Mouse (Mus musculus) embryonic fibroblast, embryonic 13.5 days (primary cell): ENCODE measurements around the gene Gm10778. TPM values are rescaled to one million over a fixed set of nuclear protein-coding genes. Genes with fewer than 3 reads are reported as not detected.

ENCODE experiments used
- H3K27ac ChIP-seq: 2 replicates; pipeline ENCODE4 v1.5.1; 2012; ENCODE audit warnings: low read length, control low read depth, inconsistent platforms; ENCODE audit not compliant: insufficient read depth
- H3K4me1 ChIP-seq: 2 replicates; pipeline ENCODE4 v1.6.1; 2011; ENCODE audit warnings: low read length; ENCODE audit not compliant: control insufficient read depth, insufficient read depth
- H3K4me3 ChIP-seq: 2 replicates; pipeline ENCODE4 v1.5.1; 2011; ENCODE audit warnings: mild to moderate bottlenecking, control low read depth, low read length; ENCODE audit not compliant: insufficient read depth
- CTCF ChIP-seq: IDR thresholded peaks from 2 replicates; pipeline ENCODE4 v1.5.1; 2011; ENCODE audit warnings: mild to moderate bottlenecking, control low read depth, low read length, moderate library complexity, borderline replicate concordance; ENCODE audit not compliant: insufficient read depth
- POLR2A ChIP-seq: IDR thresholded peaks from 2 replicates; pipeline ENCODE4 v1.6.1; 2011; ENCODE audit warnings: low read depth, mild to moderate bottlenecking, control low read depth, low read length, moderate library complexity
- polyA plus RNA-seq: library from polyadenylated mRNA; stranded (reverse); fragments of >200 nt; gene quantifications from 2 replicates; pipeline ENCODE4 v1.2.4, GENCODE M21; 2011; ENCODE audit warnings: low read depth; ENCODE audit not compliant: missing spikeins, insufficient read length

Gm10778 gene
- polyA plus RNA-seq, 1 experiment = 2.7 TPM

DNA sequence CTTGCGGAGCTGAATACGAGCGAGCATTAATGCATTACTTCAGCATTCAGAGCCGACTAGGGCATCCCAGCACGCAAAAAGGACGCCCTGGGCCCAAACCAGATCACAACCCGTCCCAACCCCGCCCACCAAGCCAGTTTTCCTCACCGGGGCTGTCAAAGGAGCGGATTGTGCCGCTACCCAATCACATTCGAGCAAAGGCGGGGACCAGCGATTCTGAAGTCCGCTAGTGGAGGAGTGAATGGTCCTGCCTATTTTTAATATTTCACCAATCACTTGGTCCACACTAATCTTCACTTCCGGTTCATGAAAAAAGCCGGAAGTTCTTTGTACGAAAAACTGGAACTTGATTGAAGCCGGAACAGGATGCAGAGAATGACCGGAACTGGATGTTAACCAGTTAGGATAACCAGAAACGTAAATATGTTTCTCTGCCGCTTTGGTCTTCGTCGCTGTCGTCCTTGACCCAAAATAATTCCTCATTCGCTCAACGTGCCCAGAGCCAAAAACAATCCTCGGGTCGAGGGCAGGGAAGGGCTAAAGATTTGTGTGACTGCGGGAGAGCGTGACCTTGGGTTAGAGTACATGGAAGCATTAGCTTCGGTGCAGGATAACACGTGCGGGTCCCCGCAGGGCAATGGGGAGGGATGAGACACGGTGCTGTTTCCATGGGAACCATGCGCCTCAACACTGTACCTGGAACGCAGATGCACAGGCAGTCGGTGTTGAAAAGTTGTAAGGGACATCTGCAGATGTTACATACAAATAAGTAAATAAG lies 42.7 kb upstream of the Gm10778 start, which contains the start of gene BC025920:
TSS of gene BC025920 (plus strand) at position 297 of the 778 bp plus-strand sequence.
- no peak for TF ChIP-seq CTCF
- peak; percentile 75 for TF ChIP-seq POLR2A
- Histone ChIP-seq H3K4me3 (peak within 1 kb of the TSS; percentile 69), H3K4me1 (peaks cover 3% of the 10 kb centered on the region; the same call in 1 of the 2 replicates), H3K27ac (peak within 1 kb of the TSS; percentile 68)

DNA sequence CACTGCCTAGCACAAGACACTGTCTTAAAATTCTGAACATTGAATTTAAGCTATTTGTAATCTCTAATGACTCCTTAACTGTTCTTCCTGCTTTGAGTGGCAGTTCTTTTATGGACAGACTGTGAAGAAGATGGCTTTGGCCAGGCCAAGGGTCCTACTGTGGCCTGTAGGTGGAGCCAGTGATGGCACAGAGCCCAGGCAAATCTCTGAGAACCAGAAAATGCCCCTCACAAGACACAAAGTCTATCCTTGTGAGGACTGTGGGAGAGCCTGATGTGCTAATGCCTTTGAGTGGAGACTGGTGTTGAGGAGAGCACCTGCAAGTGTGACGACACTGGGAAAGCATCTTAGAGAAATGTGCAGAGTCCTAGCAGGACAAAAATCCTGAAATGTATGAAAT lies 40.6 kb upstream of the Gm10778 start:
- TF ChIP-seq POLR2A = no peak
- no peak for TF ChIP-seq CTCF
- Histone ChIP-seq H3K4me1 (peaks cover 3% of the 10 kb centered on the region; the same call in 1 of the 2 replicates), H3K27ac (no peak overlapping the region), H3K4me3 (no peak overlapping the region)

DNA sequence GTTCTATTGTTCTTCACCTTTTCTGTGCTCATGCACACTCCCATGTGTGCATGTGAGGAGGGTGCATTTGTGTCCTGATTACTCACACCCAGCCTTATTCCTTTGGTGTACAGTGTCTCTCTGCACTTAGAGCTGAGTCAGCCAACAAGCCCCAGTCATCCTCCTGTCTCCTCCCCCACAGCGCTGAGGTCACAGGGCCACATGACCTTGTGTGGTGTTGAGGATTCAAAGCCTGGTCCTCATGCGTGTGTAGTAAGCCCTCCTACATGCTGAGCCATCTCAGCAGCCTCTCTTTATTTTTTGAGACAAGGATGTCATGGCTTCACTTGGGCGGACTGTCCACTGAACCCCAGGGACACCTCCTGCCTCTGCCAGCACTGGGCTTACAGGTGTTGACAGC lies 36.1 kb upstream of the Gm10778 start:
- no peak for TF ChIP-seq CTCF
- TF ChIP-seq POLR2A = no peak
- no peak overlapping the region for H3K4me3 ChIP-seq
- no peaks in the 10 kb centered on the region for H3K4me1 ChIP-seq
- H3K27ac ChIP-seq = no peak overlapping the region

DNA sequence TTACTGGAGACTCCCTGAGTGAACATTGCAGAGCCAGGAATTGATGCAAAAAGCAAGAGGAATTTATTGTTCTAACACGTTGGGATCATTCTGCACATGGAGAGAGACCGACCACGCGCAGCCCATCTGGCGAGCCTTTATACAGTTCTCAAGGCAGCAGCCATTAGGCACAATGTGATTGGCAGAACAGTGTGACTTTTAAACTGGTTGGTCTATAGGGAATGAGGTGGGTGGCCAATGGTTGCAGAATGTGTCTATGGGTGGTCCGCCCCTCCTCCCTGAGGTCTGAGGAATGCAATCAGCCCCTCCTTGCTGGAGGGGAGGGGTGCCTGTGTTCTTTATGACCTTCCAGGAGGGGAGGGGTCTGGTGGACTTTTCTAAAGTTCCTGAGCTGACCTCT lies 33.4 kb upstream of the Gm10778 start:
- H3K4me3 ChIP-seq = no peak overlapping the region
- H3K4me1 ChIP-seq = no peaks in the 10 kb centered on the region
- no peak overlapping the region for H3K27ac ChIP-seq
- TF ChIP-seq POLR2A (no peak), CTCF (no peak)

DNA sequence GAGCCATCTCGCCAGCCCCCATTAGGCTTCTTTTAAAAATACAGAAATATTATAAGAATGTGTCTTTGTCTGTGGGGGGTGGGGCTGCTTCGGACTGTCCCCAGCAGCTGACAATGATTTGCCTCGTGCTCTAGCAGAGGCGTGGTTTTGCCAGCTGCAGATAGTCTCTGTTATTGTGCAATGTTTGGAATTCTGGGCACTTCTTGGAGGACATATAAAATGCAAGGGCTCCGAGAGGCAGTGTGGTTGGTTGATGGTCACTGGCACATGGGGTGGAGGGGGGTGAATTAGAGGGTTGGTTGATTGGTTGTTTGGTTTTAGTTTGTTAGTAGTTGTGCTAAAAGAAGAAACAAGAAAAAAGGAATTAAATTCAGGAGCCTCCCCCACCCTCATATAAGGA lies 28.9 kb upstream of the Gm10778 start:
- H3K4me3 ChIP-seq = no peak overlapping the region
- TF ChIP-seq POLR2A (no peak), CTCF (no peak)
- H3K4me1 ChIP-seq = no peaks in the 10 kb centered on the region
- H3K27ac ChIP-seq = no peak overlapping the region

DNA sequence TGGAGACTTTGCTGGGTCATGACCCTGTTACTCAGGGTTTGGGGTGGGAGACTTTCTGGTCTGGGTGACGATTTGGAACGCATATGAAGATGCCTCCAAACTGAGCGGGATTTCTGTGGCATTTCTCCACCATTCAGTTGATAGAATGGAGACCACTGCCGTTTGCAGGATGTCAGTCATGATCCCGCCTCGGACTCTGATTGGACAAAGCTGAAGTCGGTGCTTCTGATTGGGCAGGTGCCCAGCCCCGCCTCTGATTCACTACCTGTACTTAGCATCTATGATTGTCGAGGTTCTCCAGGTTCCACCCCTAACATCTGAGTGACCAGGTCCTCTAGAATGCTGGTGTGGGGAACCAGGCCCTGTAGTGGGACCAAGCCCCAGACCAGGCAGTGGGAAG lies 28.1 kb upstream of the Gm10778 start:
- Histone ChIP-seq H3K4me3 (no peak overlapping the region), H3K27ac (no peak overlapping the region), H3K4me1 (no peaks in the 10 kb centered on the region)
- TF ChIP-seq CTCF (no peak), POLR2A (no peak)

DNA sequence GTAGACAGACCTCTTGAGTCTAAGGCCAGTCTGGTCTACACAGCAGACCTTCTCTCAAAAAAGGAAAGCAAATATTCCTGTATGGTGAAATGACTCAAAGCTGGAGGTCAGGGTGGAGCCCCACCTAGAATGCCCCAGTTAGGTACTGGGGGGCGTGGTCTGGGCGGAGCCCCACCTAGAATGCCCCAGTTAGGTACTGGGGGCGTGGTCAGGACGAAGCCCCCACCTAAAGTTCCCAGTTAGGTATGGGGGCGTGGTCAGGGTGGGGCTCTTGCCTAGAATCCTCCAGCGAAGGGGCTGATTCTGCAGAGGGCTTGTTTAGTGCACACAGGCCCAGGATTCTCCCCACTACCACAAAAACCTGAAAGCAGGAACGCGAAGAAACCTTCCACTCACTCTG lies 25.4 kb upstream of the Gm10778 start:
- Histone ChIP-seq H3K4me3 (no peak overlapping the region), H3K27ac (no peak overlapping the region), H3K4me1 (no peaks in the 10 kb centered on the region)
- TF ChIP-seq CTCF (no peak), POLR2A (no peak)

DNA sequence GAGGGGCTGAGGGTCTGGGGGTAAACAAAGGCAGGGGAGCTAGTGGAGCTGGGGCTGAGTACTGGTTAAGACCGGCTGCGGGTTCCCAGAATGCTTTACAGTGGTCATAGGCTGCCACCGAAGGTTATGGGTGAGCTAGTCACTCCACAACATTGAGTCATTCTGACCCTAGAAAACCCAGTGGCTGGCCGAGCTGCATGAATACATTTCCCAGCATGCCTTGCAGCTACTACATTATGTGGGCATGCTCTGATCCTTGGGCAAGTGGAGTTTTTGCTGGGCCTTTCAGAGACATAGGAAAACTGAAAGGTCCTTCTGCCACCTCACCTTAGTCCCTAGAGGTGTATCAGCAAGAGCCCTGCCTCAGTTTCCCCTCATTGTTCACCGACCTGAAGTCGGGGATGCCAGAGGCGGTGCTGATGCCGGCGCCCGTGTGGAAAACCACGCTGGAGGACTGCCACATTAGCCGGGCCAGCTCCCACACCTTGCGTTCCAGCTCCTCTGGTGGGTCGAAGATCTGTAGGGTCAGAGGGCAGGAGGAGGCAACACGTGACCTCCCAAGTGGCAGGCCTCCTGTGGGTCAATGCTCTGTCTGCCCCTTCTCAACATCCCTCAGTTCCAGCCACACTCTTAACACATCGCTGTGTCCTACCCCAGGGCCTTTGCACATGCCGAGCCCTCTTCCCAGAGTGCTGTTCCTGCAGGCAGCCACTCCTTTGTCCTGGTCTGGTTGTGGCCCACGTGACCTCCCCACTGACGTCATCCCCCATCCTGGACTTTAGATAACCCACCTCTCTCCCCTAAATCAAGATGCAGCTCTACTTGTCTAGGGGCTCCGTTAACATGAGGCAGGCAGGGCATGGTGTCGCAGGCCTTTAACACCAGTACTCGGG lies 22.5 kb upstream of the Gm10778 start:
- no peaks in the 10 kb centered on the region for H3K4me1 ChIP-seq
- H3K4me3 ChIP-seq = peak overlapping the region; percentile 61
- H3K27ac ChIP-seq = no peak overlapping the region
- TF ChIP-seq CTCF (no peak), POLR2A (no peak; the same call in 1 of the 2 replicates)

DNA sequence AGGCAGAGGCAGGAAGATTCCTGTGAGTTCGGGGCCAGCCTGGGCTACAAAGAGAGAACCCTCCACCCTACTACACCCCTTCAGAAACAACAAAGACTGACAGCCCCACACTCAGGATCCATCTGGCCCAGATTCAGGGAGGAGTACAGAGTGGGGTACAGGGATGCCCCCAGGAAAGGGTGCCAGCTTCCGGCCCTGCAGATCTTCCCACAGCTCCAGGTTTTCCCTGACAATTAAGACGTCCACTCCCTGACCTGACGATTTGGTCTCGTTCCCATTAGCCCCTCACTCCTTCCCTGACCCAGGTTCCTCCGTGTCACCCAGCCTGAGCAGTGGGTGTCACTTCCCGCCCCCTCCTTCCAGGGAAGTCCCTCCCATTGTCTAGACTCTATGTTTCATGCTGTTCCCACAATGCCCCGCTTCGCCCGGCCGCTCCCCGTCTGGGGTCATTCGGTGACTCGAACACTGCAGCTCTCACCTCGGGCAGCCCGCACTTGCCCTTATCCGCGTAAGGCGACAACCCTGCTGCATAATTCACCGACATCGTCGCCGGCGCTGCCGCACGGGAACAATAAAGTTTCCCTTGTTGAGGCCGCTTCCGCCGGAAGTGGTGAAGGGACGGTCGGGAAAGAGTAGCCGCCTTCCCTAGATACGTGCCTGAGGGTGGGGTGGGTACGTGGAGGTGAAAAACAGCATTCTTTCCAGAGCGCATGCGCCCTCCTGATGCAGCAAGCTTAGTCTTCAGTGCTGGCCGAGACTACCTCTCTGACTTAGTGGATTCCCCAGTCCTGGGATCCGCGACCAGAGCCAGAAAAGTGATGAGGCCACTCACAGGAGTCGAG lies 21.6 kb upstream of the Gm10778 start, which contains the start of gene Sirt6:
TSS of gene Sirt6 (minus strand) at position 804 of the 842 bp plus-strand sequence.
- peak within 1 kb of the TSS; percentile 78 for H3K27ac ChIP-seq
- TF ChIP-seq POLR2A (peak; percentile 94), CTCF (no peak)
- H3K4me1 ChIP-seq = no peaks in the 10 kb centered on the region
- peak within 1 kb of the TSS; percentile 61 for H3K4me3 ChIP-seq

DNA sequence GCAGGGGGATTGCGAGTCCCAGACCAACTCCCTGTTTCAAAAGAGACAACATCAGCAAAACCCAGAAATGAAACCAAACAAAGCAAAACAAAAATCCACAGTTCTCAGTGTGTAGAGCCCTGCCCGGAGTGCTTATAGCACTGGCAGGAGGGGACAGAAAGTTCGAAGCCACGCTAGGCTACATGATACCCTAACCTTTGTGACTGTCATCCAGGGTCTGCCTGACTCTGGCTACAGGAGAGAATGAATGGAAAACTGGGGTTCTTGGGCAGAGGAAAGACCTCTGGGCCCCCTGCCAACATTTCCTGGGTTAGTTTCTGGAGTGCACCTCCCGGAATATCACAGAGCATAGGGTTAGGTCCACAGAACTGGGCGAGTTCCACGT lies 21.0 kb upstream of the Gm10778 start:
- peak overlapping the region; percentile 61; the same call in 1 of the 2 replicates for H3K4me3 ChIP-seq
- H3K27ac ChIP-seq = peak overlapping the region; percentile 66
- TF ChIP-seq POLR2A (no peak), CTCF (no peak)
- no peaks in the 10 kb centered on the region for H3K4me1 ChIP-seq
